Mouse (Mus musculus): ENCODE measurements at regions not wholly inside any gene's neighbourhood (a gene's known extent, or its start where the extent isn't known, plus 50 kb on each side); places are given as distances from the start of the nearest gene placed in this dataset.
"Not testable (repeated sequence)": the region's sequence is repeated elsewhere in the genome, so short reads cannot be mapped to it uniquely, and the experiment has no call there.

DNA sequence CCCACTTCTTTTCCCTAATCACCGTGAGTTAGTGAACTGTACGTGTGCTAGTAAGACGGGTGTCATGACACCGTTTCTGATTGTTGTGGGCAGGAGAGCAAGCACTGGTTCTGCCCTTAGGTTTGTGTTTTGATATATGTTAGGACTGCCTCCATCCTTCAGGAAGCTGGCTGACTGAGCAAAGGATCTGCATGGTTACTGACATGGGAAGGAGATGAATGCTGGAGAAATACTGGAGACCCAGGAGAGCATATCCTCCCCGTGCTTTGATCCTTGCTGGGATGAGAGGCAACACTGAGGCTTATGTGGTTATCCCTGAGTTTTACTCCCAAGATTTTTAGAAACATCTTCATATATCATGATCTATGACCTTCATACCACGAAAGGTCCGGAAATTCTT lies 413.5 kb upstream of the Akr1e1 start:
- Histone ChIP-seq H3K4me3 (ENCODE audit: insufficient read depth, low read length) (no peak overlapping the region), H3K27ac (ENCODE audit: insufficient read depth, low read depth, low read length) (no peak overlapping the region), H3K4me1 (ENCODE audit: control insufficient read depth, insufficient read depth, low read length) (no peaks in the 10 kb centered on the region)
- no peak for TF ChIP-seq POLR2A (IDR thresholded peaks at IDR 0.05; ENCODE audit: borderline replicate concordance, low read depth, low read length)
- TF ChIP-seq CTCF (IDR thresholded peaks at IDR 0.05; ENCODE audit: low read depth, low read length) = no peak

GRCm38 (mm10) chr13:5059859-5060258 lies 450.9 kb upstream of the Akr1e1 start:
- Histone ChIP-seq H3K27ac (ENCODE audit: insufficient read depth, low read depth, low read length) (no peak overlapping the region), H3K4me3 (ENCODE audit: insufficient read depth, low read length) (no peak overlapping the region), H3K4me1 (ENCODE audit: control insufficient read depth, insufficient read depth, low read length) (no peaks in the 10 kb centered on the region)
- TF ChIP-seq CTCF (IDR thresholded peaks at IDR 0.05; ENCODE audit: low read depth, low read length) (no peak), POLR2A (IDR thresholded peaks at IDR 0.05; ENCODE audit: borderline replicate concordance, low read depth, low read length) (no peak)

DNA sequence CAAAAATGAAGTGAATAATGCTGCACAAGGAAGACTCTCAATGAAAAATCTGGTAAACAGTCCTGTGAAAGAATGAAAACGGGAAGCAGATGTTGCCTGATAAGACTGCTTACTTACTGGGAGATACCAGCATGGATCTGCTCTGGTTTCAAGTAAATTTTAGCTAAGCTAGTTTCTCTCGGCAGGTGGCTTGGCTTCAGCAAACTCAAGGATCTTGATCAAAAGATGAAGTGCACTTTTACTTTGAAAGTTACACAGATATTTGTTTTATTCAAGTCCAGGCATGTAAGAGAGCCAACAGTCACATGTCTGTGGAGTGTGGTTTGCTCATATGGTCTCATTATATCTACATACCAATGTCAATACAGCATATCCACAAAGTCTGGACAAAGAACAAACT lies 451.5 kb upstream of the Akr1e1 start:
- Histone ChIP-seq H3K27ac (ENCODE audit: insufficient read depth, low read depth, low read length) (no peak overlapping the region), H3K4me1 (ENCODE audit: control insufficient read depth, insufficient read depth, low read length) (no peaks in the 10 kb centered on the region), H3K4me3 (ENCODE audit: insufficient read depth, low read length) (no peak overlapping the region)
- TF ChIP-seq POLR2A (IDR thresholded peaks at IDR 0.05; ENCODE audit: borderline replicate concordance, low read depth, low read length) = no peak
- TF ChIP-seq CTCF (IDR thresholded peaks at IDR 0.05; ENCODE audit: low read depth, low read length) = no peak

- H3K4me3 ChIP-seq (ENCODE audit: insufficient read depth, low read length) = no peak overlapping the region
- H3K27ac ChIP-seq (ENCODE audit: insufficient read depth, low read depth, low read length) = no peak overlapping the region
- 0 out of 2 replicates have a peak, but pooled peaks cover 3% of the 10 kb centered on the region for H3K4me1 ChIP-seq (ENCODE audit: control insufficient read depth, insufficient read depth, low read length)
- TF ChIP-seq CTCF (IDR thresholded peaks at IDR 0.05; ENCODE audit: low read depth, low read length) (no peak), POLR2A (IDR thresholded peaks at IDR 0.05; ENCODE audit: borderline replicate concordance, low read depth, low read length) (no peak)
These were observed 498.5 kb upstream of the Akr1e1 start for GRCm38 (mm10) chr13:5107454-5107853.

DNA sequence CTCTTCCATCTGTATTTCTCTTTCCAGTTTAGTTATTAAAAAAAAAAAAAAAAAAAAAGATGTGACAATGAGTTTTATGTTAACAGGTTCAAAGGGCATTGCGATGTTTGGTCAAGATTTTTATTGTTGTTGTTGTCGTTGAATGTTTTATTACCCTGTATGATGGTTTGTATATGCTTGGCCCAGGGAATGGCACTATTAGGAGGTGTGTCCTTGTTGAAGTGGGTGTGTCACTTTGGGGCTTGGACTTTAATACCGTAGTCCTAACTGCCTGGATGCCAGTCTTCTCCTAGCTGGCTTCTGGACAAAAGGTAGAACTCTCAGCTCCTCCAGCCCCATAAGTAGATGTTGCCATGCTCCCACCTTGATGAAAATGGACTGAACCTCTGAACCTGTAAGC lies 545.9 kb upstream of the Akr1e1 start:
- no peak overlapping the region for H3K27ac ChIP-seq (ENCODE audit: insufficient read depth, low read depth, low read length)
- TF ChIP-seq CTCF (IDR thresholded peaks at IDR 0.05; ENCODE audit: low read depth, low read length) (no peak), POLR2A (IDR thresholded peaks at IDR 0.05; ENCODE audit: borderline replicate concordance, low read depth, low read length) (no peak)
- H3K4me1 ChIP-seq (ENCODE audit: control insufficient read depth, insufficient read depth, low read length) = no peaks in the 10 kb centered on the region
- H3K4me3 ChIP-seq (ENCODE audit: insufficient read depth, low read length) = no peak overlapping the region

- TF ChIP-seq POLR2A (IDR thresholded peaks at IDR 0.05; ENCODE audit: borderline replicate concordance, low read depth, low read length) (no peak), CTCF (IDR thresholded peaks at IDR 0.05; ENCODE audit: low read depth, low read length) (no peak)
- Histone ChIP-seq H3K27ac (ENCODE audit: insufficient read depth, low read depth, low read length) (no peak overlapping the region), H3K4me3 (ENCODE audit: insufficient read depth, low read length) (no peak overlapping the region)
These were observed 551.1 kb upstream of the Akr1e1 start for GRCm38 (mm10) chr13:5159765-5160684.

GRCm38 (mm10) chr13:5166716-5167115 lies 557.7 kb upstream of the Akr1e1 start:
- Histone ChIP-seq H3K4me3 (ENCODE audit: insufficient read depth, low read length) (no peak overlapping the region), H3K27ac (ENCODE audit: insufficient read depth, low read depth, low read length) (no peak overlapping the region), H3K4me1 (ENCODE audit: control insufficient read depth, insufficient read depth, low read length) (no peaks in the 10 kb centered on the region)
- TF ChIP-seq POLR2A (IDR thresholded peaks at IDR 0.05; ENCODE audit: borderline replicate concordance, low read depth, low read length) (no peak), CTCF (IDR thresholded peaks at IDR 0.05; ENCODE audit: low read depth, low read length) (no peak)

More at GRCm38 (mm10) chr13:5159765-5160684, 551.1 kb upstream of the Akr1e1 start:
- H3K4me1 ChIP-seq (ENCODE audit: control insufficient read depth, insufficient read depth, low read length) = no peaks in the 10 kb centered on the region

- no peak for TF ChIP-seq POLR2A (IDR thresholded peaks at IDR 0.05; ENCODE audit: borderline replicate concordance, low read depth, low read length)
- no peak for TF ChIP-seq CTCF (IDR thresholded peaks at IDR 0.05; ENCODE audit: low read depth, low read length)
- H3K4me1 ChIP-seq (ENCODE audit: control insufficient read depth, insufficient read depth, low read length) = no peaks in the 10 kb centered on the region
- no peak overlapping the region for H3K4me3 ChIP-seq (ENCODE audit: insufficient read depth, low read length)
- H3K27ac ChIP-seq (ENCODE audit: insufficient read depth, low read depth, low read length) = no peak overlapping the region
These were observed 570.0 kb upstream of the Akr1e1 start for GRCm38 (mm10) chr13:5178996-5179395.

GRCm38 (mm10) chr13:5179552-5179951 lies 570.6 kb upstream of the Akr1e1 start:
- no peak overlapping the region for H3K27ac ChIP-seq (ENCODE audit: insufficient read depth, low read depth, low read length)

DNA sequence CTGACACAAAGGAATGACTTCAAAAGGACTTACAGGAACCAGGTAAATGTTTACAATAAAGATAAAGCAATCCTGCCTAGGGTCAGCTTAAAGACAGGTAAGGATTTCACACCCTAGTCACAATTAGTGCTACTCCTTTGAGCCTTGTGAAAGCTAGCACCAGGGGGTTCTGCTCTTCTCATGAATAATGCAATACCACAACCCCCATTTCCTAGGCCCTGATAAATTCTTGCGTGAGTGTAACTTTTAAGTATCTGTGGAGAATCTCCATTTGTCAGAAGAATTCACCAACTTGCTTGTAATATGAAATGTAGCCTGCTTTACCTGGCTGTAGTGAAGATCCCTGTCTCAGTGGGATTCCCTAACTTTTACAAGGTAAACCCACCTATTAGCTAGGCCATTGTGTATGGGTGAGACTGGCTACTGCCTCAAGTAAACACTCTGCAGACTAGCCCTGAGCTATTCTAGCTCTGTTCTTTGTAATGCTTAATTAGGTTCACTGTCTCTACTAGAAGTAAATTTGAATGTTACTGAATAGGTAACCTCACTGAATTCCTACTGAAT lies 576.3 kb upstream of the Akr1e1 start:
- not testable (repeated sequence) for H3K4me1 ChIP-seq (ENCODE audit: control insufficient read depth, insufficient read depth, low read length); H3K27ac ChIP-seq (ENCODE audit: insufficient read depth, low read depth, low read length); H3K4me3 ChIP-seq (ENCODE audit: insufficient read depth, low read length)

More at GRCm38 (mm10) chr13:5179552-5179951, 570.6 kb upstream of the Akr1e1 start:
- no peak overlapping the region for H3K4me3 ChIP-seq (ENCODE audit: insufficient read depth, low read length)
- H3K4me1 ChIP-seq (ENCODE audit: control insufficient read depth, insufficient read depth, low read length) = no peaks in the 10 kb centered on the region
- TF ChIP-seq POLR2A (IDR thresholded peaks at IDR 0.05; ENCODE audit: borderline replicate concordance, low read depth, low read length) (no peak), CTCF (IDR thresholded peaks at IDR 0.05; ENCODE audit: low read depth, low read length) (no peak)

Measured in bone marrow macrophage, adult 2 months (primary cell).